Mouse (Mus musculus) stomach, embryonic 14.5 days (tissue): ENCODE data around the gene Gm49394. TPM values are rescaled to one million over a fixed set of nuclear protein-coding genes. Genes with fewer than 3 reads are reported as not detected.

Source experiments
- ATAC-seq: fragments of 200-750 bp; cut with Nextera tagmentation; 2 replicates; pipeline ENCODE4 v1.8.0; 2017; ENCODE audit warnings: low read depth, moderate TSS enrichment; ENCODE audit not compliant: insufficient number of reproducible peaks, insufficient read depth, low FRiP score
- H3K27ac ChIP-seq: fragments of 300-500 bp; sonication (generic); 2 replicates; pipeline ENCODE4 v1.5.1; 2014; ENCODE audit warnings: mild to moderate bottlenecking, low read length, moderate library complexity, mixed read lengths
- H3K27me3 ChIP-seq: fragments of 300-500 bp; sonication (generic); 2 replicates; pipeline ENCODE4 v1.6.1; 2014; ENCODE audit warnings: low read length, control low read depth, mixed read lengths; ENCODE audit not compliant: control insufficient read depth, insufficient read depth
- H3K36me3 ChIP-seq: fragments of 300-500 bp; sonication (generic); 2 replicates; pipeline ENCODE4 v1.6.1; 2014; ENCODE audit warnings: mild to moderate bottlenecking, control low read depth, low read length, moderate library complexity, mixed read lengths; ENCODE audit not compliant: control insufficient read depth, insufficient read depth
- H3K4me1 ChIP-seq: fragments of 300-500 bp; sonication (generic); 2 replicates; pipeline ENCODE4 v1.6.1; 2014; ENCODE audit warnings: low read length, control low read depth, mixed read lengths; ENCODE audit not compliant: control insufficient read depth, insufficient read depth
- H3K4me2 ChIP-seq: fragments of 300-500 bp; sonication (generic); replicated peaks from 2 replicates; pipeline ENCODE4 v1.6.1; 2014; ENCODE audit warnings: low read depth, low read length, control low read depth
- H3K4me3 ChIP-seq: fragments of 300-500 bp; sonication (generic); 2 replicates; pipeline ENCODE4 v1.5.1; 2014; ENCODE audit warnings: low read depth, low read length, control low read depth
- H3K9ac ChIP-seq: fragments of 300-500 bp; sonication (generic); replicated peaks from 2 replicates; pipeline ENCODE4 v1.6.1; 2014; ENCODE audit warnings: low read depth, mild to moderate bottlenecking, control low read depth, low read length, moderate library complexity, mixed read lengths
- H3K9me3 ChIP-seq: fragments of 300-500 bp; sonication (generic); 2 replicates; pipeline ENCODE4 v1.6.1; 2016; ENCODE audit warnings: low read depth, low read length, control low read depth; ENCODE audit not compliant: control insufficient read depth
- WGBS: fragments of 180-500 bp; shearing (Covaris S2); extraction: QIAGEN DNeasy Blood & Tissue Kit; methylation state at CpG from one replicate; pipeline ENCODE4 v1.1.7; 2014; 5-methylcytosine and 5-hydroxymethylcytosine counted together
- polyA plus RNA-seq: library from polyadenylated mRNA; unstranded; fragments of >200 nt; fragmentation: Nextera tagmentation; extraction: Ambion mirVana; gene quantifications from 2 replicates; pipeline ENCODE4 v1.2.1, GENCODE M21; 2014

Gm49394 gene
- polyA plus RNA-seq = not detected in 2 replicates

DNA sequence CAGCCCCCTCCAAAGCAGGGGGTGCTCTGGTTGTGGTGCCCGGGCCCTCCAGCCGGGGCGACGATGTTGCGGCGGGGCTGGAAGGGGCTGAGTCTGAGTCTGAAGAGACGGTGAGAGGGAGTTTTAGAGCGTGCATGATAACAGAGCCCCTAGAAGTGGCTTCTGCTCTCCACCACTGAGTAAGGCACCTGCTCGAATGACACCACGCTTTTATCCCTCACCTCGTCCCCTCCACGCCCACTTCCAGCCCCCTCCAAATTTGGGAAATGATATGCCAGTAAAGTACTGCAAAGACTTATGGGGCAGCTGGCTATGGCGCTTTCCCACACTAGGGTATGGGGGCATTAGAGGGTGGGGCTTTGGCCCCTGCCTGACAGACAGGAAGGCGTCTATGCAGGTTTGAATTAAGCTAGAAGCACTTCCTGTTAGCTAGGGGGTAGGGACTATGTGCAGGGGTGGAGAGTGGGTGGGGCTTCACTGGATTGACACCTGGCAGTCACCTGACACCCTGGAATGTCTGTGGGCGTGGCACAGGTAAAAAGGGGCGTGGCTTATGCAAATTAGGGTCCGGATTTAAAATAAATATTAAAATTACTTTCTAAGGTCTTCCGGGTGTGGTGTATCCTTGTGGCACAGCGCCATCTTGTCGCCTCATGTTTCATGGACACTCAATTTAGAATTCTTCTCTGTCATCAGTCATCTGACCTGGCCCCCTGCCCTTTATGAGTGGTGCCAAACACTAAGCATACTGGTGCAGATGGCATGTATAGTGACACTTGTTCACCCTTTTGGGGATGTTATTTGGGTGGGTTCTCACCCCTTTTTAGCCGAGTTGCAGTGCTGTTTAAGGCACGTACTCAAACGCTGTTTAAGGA is at the start of gene Gm49394:
Gm49394 (minus strand) TSS at position 192 of the 875 bp plus-strand sequence.
- Histone ChIP-seq H3K9me3 (peaks cover 21% of the 10 kb centered on the region), H3K27me3 (0 out of 2 replicates have a peak, but pooled peaks cover 6% of the 10 kb centered on the region), H3K27ac (no peak within 1 kb of the TSS), H3K4me3 (no peak within 1 kb of the TSS), H3K9ac (no peak within 1 kb of the TSS), H3K4me2 (no peak within 1 kb of the TSS), H3K36me3 (peaks cover 5% of the 10 kb centered on the region; the same call in 1 of the 2 replicates), H3K4me1 (no peaks in the 10 kb centered on the region)
- ATAC-seq = no peak
- 84% methylated on average over 23 of the region's 23 CpGs for whole genome bisulfite sequencing

DNA sequence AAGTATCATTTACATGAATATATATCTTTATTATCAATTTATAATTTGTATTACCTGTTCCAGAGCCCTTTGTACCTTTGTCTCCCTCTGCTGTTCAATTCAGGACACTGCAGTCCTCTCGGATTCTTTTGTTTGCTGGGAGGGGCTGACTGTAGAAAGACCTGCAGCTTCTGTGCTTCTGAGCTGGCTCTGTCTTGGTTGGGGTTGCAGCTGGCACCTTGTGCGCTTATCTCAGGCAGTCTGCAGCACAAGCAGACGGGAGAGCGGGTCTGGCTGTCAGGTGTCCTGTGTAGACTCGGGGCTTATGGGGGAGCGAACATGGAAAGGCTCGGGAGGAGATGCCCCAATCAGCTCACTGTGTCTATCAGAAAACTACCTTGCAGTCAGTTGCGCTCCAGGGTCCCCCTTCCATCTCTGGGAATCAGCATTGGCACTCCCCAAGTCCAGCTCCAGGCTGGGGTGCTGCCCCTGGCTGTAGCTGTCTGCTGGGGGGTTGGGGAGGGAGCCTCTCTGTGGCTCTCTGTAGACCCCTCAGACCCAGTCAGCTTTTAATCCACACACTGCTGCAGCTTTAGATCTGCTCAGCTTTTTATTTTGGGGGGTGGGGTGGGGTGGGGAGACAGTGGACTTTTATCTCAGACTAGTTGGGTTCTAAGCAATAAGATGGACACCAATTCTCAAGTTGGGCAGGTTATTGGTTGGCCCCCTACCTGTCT is 45.2 kb upstream of the Gm49394 start:
- H3K4me2 ChIP-seq = peak overlapping the region; percentile 39
- no peak overlapping the region for H3K4me3 ChIP-seq
- no peak overlapping the region for H3K27ac ChIP-seq
- no peak for ATAC-seq
- H3K36me3 ChIP-seq = no peaks in the 10 kb centered on the region
- H3K4me1 ChIP-seq = no peaks in the 10 kb centered on the region
- H3K9me3 ChIP-seq = no peaks in the 10 kb centered on the region
- no peak overlapping the region for H3K9ac ChIP-seq
- 14% methylated on average over 8 of the region's 8 CpGs for WGBS
- H3K27me3 ChIP-seq = no peaks in the 10 kb centered on the region

DNA sequence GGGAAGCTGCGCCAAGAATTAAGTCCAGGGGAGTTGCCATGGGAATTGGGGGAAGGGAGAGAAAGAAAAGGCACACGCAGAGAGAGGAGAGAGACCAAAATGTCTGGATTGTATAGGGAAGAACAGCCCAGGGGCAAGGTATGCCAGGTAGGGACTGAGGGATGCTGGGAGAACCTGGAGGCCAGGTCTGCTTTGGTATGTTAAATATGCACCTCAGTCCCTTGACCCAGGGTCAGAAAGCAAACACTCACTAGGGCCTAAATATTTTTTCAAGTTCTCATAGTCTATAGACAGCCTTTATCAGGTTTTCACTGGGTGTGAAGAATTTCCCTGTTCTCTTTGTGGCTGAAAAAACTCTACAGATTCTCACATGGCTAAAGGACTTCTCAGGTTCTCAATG is 37.1 kb upstream of the Gm49394 start:
- Histone ChIP-seq H3K27me3 (no peaks in the 10 kb centered on the region), H3K9me3 (no peaks in the 10 kb centered on the region), H3K4me2 (no peak overlapping the region), H3K9ac (no peak overlapping the region), H3K36me3 (no peaks in the 10 kb centered on the region), H3K27ac (no peak overlapping the region), H3K4me1 (no peaks in the 10 kb centered on the region), H3K4me3 (no peak overlapping the region)
- WGBS = 69% methylated on average over 2 of the region's 2 CpGs
- no peak for ATAC-seq

DNA sequence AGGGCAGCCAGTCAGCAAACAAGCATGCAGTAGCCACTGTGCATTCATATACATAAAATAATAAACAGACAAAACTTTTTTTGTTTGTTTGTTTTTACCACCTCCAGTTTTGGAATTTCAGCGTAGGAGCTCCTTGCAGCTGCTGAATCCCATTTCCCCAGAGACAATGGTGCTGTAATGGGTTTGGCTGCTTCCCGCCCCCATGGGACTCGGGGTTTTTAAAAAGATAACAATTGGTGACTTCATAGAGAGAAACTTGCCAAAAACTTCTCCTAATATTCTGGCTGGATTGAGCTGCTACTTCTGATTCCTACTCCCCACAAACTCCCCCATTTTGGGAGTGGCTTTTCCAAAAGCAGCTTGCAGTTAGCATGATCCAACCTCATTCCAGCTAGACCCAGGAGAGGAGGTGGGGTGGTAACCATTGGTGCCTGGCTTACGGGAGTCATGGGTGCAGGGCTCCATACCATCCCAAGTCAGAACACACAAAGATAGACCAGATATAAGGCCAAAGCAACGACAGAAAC is 29.7 kb upstream of the Gm49394 start:
- H3K27me3 ChIP-seq = no peaks in the 10 kb centered on the region
- no peak overlapping the region for H3K9ac ChIP-seq
- no peak overlapping the region for H3K4me2 ChIP-seq
- H3K4me1 ChIP-seq = no peaks in the 10 kb centered on the region
- H3K4me3 ChIP-seq = no peak overlapping the region
- no peak overlapping the region for H3K27ac ChIP-seq
- ATAC-seq = no peak
- H3K36me3 ChIP-seq = no peaks in the 10 kb centered on the region
- 67% methylated on average over 5 of the region's 5 CpGs for WGBS
- no peaks in the 10 kb centered on the region for H3K9me3 ChIP-seq

DNA sequence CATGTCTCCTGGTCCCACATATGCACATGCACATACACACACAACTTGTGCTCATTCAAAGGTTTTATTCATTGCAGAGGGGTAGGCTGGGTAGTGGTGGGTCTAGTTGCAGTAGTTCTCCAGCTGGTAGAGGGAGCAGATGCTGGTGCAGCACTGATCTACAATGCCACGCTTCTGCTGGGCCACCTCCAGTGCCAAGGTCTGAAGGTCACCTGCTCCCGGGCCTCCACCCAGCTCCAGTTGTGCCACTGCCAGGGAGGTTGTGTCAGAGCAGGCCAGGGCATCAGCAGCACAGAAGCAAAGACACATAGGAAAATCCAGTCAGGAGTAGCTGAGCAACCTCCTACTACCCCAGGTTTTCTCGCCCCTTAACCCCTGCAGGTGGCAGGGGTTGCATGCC is 8.9 kb upstream of the Gm49394 start:
- WGBS = 82% methylated on average over 3 of the region's 3 CpGs
- Histone ChIP-seq H3K27ac (no peak overlapping the region), H3K4me2 (no peak overlapping the region), H3K27me3 (no peaks in the 10 kb centered on the region), H3K9ac (no peak overlapping the region), H3K36me3 (no peaks in the 10 kb centered on the region), H3K4me3 (no peak overlapping the region), H3K4me1 (no peaks in the 10 kb centered on the region), H3K9me3 (no peaks in the 10 kb centered on the region)
- ATAC-seq = no peak

DNA sequence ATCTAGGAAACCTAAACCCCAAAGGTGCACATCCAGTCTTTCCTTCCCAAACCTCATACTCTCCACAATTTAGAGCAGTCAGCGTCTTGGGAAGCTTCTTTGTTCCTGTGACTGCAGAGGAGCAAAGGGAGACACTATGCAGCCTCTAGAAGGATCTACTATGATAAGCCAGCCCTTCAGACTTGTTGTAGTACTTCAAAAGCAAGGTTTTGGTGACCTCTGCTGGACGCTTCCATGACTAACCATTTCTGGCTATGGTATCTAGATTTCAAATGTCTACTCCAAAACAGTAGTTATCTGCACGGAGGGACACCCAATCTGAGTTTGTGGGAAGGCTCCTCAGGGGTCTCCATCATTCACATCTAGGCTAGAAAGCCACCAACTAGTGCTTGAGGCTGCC is 5.9 kb upstream of the Gm49394 start:
- Histone ChIP-seq H3K4me2 (no peak overlapping the region), H3K9ac (no peak overlapping the region), H3K4me1 (no peaks in the 10 kb centered on the region), H3K36me3 (no peaks in the 10 kb centered on the region), H3K27me3 (no peaks in the 10 kb centered on the region), H3K9me3 (peaks cover 6% of the 10 kb centered on the region; the same call in 1 of the 2 replicates), H3K27ac (no peak overlapping the region), H3K4me3 (no peak overlapping the region)
- WGBS = 3% methylated on average over 3 of the region's 3 CpGs
- no peak for ATAC-seq

DNA sequence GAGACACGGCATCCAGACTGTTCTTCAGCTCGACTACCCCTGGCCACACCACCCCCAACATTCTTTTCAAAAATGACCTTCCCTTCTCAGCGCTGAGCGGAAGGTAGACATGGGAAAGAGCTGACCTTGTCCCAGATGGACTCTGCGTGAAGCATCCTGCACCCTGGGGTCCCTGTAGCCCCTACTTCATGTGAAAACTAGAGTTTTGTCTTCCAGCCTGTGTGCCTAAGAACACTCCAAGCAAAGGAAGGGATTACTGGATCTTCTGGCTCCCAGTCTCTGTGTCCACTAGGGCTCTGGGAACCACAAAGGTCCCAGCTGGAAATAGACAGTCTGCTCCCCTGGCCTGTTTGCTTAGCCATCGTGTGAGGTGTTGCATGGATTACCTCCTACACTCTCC is 5.4 kb upstream of the Gm49394 start:
- no peaks in the 10 kb centered on the region for H3K36me3 ChIP-seq
- no peaks in the 10 kb centered on the region for H3K27me3 ChIP-seq
- no peaks in the 10 kb centered on the region for H3K4me1 ChIP-seq
- ATAC-seq = no peak
- no peak overlapping the region for H3K27ac ChIP-seq
- H3K4me2 ChIP-seq = no peak overlapping the region
- peaks cover 10% of the 10 kb centered on the region for H3K9me3 ChIP-seq
- H3K9ac ChIP-seq = no peak overlapping the region
- H3K4me3 ChIP-seq = no peak overlapping the region
- WGBS = 69% methylated on average over 6 of the region's 6 CpGs

DNA sequence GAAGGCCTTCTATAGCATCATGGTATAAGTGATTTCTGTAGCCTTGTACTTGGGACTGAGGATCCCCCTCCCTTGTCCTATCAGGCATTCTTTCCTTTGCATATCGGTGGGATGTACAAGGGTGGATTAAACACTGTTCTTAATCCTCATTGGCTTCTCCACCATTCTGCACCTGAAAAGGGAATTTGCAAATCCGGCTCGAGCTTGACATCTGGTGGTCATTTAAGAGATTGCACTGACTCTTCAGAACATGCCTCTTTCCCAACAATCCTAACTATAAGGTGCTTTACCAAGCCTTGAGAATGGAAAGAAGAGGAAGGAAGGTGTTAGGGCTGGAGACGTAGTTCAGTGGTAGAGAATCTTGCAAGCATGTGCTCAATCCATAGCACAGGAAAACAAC is 2.4 kb upstream of the Gm49394 start:
- H3K36me3 ChIP-seq = no peaks in the 10 kb centered on the region; the same call in 1 of the 2 replicates
- H3K4me1 ChIP-seq = no peaks in the 10 kb centered on the region
- WGBS = 11% methylated on average over 4 of the region's 4 CpGs
- H3K4me2 ChIP-seq = no peak overlapping the region
- no peak overlapping the region for H3K9ac ChIP-seq
- no peak overlapping the region for H3K4me3 ChIP-seq
- no peaks in the 10 kb centered on the region for H3K27me3 ChIP-seq
- H3K9me3 ChIP-seq = peaks cover 21% of the 10 kb centered on the region
- H3K27ac ChIP-seq = no peak overlapping the region
- ATAC-seq = no peak
